Mouse (Mus musculus): ENCODE measurements around the gene Kcnrg. TPM values are rescaled to one million over a fixed set of nuclear protein-coding genes. Genes with fewer than 3 reads are reported as not detected.
A peak's percentile ranks its signal among the peaks of the same experiment; 100 is the strongest.

The Kcnrg gene
- polyA plus RNA-seq, 1 experiment from 2014 or later = 0.57 TPM

- Histone ChIP-seq H3K27me3 (no peaks in the 10 kb centered on the region), H3K9me3 (replicated peaks) (no peaks in the 10 kb centered on the region), H3K4me2 (peak overlapping the region; percentile 69), H3K9ac (peak overlapping the region; percentile 98), H3K4me3 (replicated peaks) (peak overlapping the region; percentile 94), H3K36me3 (no peaks in the 10 kb centered on the region), H3K27ac (peak overlapping the region; percentile 98), H3K4me1 (peaks cover 11% of the 10 kb centered on the region; the same call in 1 of the 2 replicates)
- peak; percentile 83 for ATAC-seq (replicated peaks; ENCODE audit: low FRiP score)
- under 1% methylated on average over 90 of the region's 95 CpGs for WGBS
Observed at GRCm38 (mm10) chr14:61647881-61648684, 40.8 kb downstream of the Kcnrg start.

GRCm38 (mm10) chr14:61648685-61649504 is 41.6 kb downstream of the Kcnrg start:
- WGBS = 2% methylated on average over 62 of the region's 62 CpGs
- peak overlapping the region; percentile 69 for H3K4me2 ChIP-seq

GRCm38 (mm10) chr14:61650291-61650960 is 43.2 kb downstream of the Kcnrg start:
- peaks cover 11% of the 10 kb centered on the region; the same call in 1 of the 2 replicates for H3K4me1 ChIP-seq
- H3K9ac ChIP-seq = no peak overlapping the region
- H3K36me3 ChIP-seq = no peaks in the 10 kb centered on the region
- H3K27me3 ChIP-seq = no peaks in the 10 kb centered on the region
- no peak overlapping the region for H3K27ac ChIP-seq
- no peak overlapping the region for H3K4me3 ChIP-seq (replicated peaks)
- no peaks in the 10 kb centered on the region for H3K9me3 ChIP-seq (replicated peaks)
- H3K4me2 ChIP-seq = no peak overlapping the region
- 37% methylated on average over 9 of the region's 9 CpGs for WGBS
- ATAC-seq (replicated peaks; ENCODE audit: low FRiP score) = no peak

More at GRCm38 (mm10) chr14:61648685-61649504, 41.6 kb downstream of the Kcnrg start:
- peak; percentile 94 for ATAC-seq (replicated peaks; ENCODE audit: low FRiP score)
- Histone ChIP-seq H3K9ac (peak overlapping the region; percentile 98), H3K36me3 (no peaks in the 10 kb centered on the region), H3K9me3 (replicated peaks) (no peaks in the 10 kb centered on the region), H3K4me1 (peaks cover 11% of the 10 kb centered on the region; the same call in 1 of the 2 replicates), H3K4me3 (replicated peaks) (peak overlapping the region; percentile 94), H3K27me3 (no peaks in the 10 kb centered on the region), H3K27ac (peak overlapping the region; percentile 98)

DNA sequence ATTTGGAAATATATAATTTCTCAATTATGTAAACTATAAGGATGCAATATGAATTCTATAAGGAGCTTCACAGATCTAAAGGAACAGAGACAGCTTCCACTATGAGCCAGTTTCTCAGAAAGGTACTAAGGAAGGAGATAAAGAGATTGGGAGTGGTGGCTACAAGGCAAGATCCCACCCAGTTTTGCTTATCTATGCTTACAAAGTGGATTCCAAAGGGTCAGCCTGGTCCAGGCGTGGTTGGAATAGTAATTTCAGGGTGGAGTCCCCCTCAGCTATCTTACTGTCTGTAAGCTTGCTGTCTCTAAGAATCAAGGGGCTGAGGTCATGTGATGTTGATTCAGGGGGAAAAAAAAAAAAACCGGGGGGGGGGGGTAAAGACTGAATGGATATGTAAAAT is 49.2 kb downstream of the Kcnrg start:
- no peak overlapping the region for H3K27ac ChIP-seq
- no peak overlapping the region for H3K9ac ChIP-seq
- H3K4me2 ChIP-seq = no peak overlapping the region
- ATAC-seq (replicated peaks; ENCODE audit: low FRiP score) = no peak
- H3K9me3 ChIP-seq (replicated peaks) = no peaks in the 10 kb centered on the region
- WGBS = 45% methylated on average over 2 of the region's 2 CpGs
- no peaks in the 10 kb centered on the region for H3K4me1 ChIP-seq
- no peaks in the 10 kb centered on the region for H3K36me3 ChIP-seq
- no peaks in the 10 kb centered on the region for H3K27me3 ChIP-seq
- H3K4me3 ChIP-seq (replicated peaks) = no peak overlapping the region

GRCm38 (mm10) chr14:61661496-61661895 is 54.2 kb downstream of the Kcnrg start:
- no peaks in the 10 kb centered on the region for H3K36me3 ChIP-seq
- no peak for ATAC-seq (replicated peaks; ENCODE audit: low FRiP score)
- WGBS = 81% methylated on average over 1 of the region's 1 CpGs

DNA sequence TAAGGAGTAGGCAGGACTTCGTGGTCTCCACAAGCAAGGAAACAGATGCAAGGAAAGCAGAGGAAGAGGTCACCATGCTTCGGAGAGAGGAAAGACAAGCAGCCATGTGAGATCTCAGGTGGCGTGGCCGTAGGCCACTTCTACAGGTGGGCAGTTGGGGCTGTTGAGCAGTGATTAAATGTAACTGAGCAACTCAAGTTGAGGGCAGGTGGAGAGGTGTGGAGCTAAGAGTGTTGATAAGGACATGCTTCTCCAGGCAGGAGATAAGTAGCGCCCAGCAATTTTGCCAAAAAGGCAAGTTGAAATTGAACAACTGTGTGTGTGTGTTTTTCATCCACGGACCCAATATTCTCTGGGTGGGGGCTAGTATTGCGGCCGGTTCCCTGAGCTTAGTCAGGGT is 55.0 kb downstream of the Kcnrg start:
- H3K36me3 ChIP-seq = no peaks in the 10 kb centered on the region
- no peaks in the 10 kb centered on the region for H3K27me3 ChIP-seq
- H3K9ac ChIP-seq = no peak overlapping the region
- no peak overlapping the region for H3K4me2 ChIP-seq
- H3K9me3 ChIP-seq (replicated peaks) = no peaks in the 10 kb centered on the region
- no peak overlapping the region for H3K27ac ChIP-seq
- H3K4me3 ChIP-seq (replicated peaks) = no peak overlapping the region
- WGBS = 88% methylated on average over 8 of the region's 8 CpGs
- ATAC-seq (replicated peaks; ENCODE audit: low FRiP score) = no peak
- H3K4me1 ChIP-seq = no peaks in the 10 kb centered on the region

More at GRCm38 (mm10) chr14:61661496-61661895, 54.2 kb downstream of the Kcnrg start:
- no peaks in the 10 kb centered on the region for H3K4me1 ChIP-seq
- no peak overlapping the region for H3K4me3 ChIP-seq (replicated peaks)
- no peaks in the 10 kb centered on the region for H3K27me3 ChIP-seq
- no peak overlapping the region for H3K27ac ChIP-seq
- no peak overlapping the region for H3K4me2 ChIP-seq
- H3K9me3 ChIP-seq (replicated peaks) = no peaks in the 10 kb centered on the region
- no peak overlapping the region for H3K9ac ChIP-seq

MicroRNAs encoded within 50 kb of the gene (microRNA counts, 519-probe panel; counts per million panel counts)
- 3,806 counts per million, percentile 94 among the panel's probes with 10 or more counts for microRNA mmu-miR-15a
- microRNA mmu-miR-16 = 4,567 counts per million, percentile 100 among the panel's probes with 10 or more counts

Small RNA genes lying within 50 kb of the gene (microRNA-seq; reads per million reads assigned to microRNA genes)
- gene Mir15a (2,924 reads per million, percentile 88 among the genes with 10 or more reads in this experiment), gene Mir16-1 (1,831 reads per million, percentile 84 among the genes with 10 or more reads in this experiment)

Other genes starting within 250 kb of the Kcnrg start
- 10.6 and 11.9 TPM in 2 replicates for gene Ebpl, start 247.0 kb upstream of the Kcnrg start, polyA plus RNA-seq (2015; fragmentation: Nextera tagmentation; extraction: Ambion mirVana)
- 48.4 and 48.8 TPM in 2 replicates for gene Kpna3, start 167.6 kb upstream of the Kcnrg start, polyA plus RNA-seq (2015; fragmentation: Nextera tagmentation; extraction: Ambion mirVana)
- gene Spryd7, start 50.6 kb upstream of the Kcnrg start, polyA plus RNA-seq (2015; fragmentation: Nextera tagmentation; extraction: Ambion mirVana) = 20.8 and 24.4 TPM in 2 replicates
- 16.0 and 16.3 TPM in 2 replicates for gene Trim13, start 9.2 kb upstream of the Kcnrg start, polyA plus RNA-seq (2015; fragmentation: Nextera tagmentation; extraction: Ambion mirVana)

Data from kidney, embryonic 15.5 days (tissue).